In the genomic region with DNA sequence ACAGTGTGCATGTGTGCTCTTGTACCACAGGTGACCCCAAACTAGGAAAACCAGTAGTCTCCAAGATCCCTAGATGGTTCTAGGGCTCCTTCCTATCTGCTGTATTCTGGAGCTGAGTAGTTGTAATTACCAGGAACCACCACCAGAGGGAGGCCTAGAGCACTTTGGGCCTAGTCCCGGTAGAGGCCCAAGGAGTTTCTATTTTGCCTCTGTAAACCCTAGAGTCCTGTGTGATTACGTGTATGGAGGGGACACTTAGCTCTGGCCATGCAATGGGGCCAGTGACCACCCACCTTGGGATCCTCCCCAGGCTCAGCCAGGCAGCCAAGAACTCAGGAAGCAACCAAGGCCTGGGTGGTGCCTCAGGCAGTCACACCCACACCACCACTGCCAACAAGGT, we compare ENCODE assay signal across 8 mouse cellular contexts. TPM values are rescaled to one million over a fixed set of nuclear protein-coding genes. Genes with fewer than 3 reads are reported as not detected.
DNase-seq lines count a peak whose midpoint lies in the region; ATAC-seq and TF ChIP-seq lines count a peak whose summit lies in the region.

No protein-coding gene starts in this region.

- DNase-seq in hindbrain, embryonic 10.5 days (ENCODE audit: low spot score) = peak; percentile 80
- DNase-seq in cerebellum, adult 9-10 months = peak; percentile 86
- DNase-seq in hindbrain, postnatal 0 days (ENCODE audit: low spot score) = peak; percentile 87
- peak; percentile 86 for DNase-seq in limb, embryonic 10.5 days (ENCODE audit: low spot score)
- DNase-seq in spleen, adult 2 months (ENCODE audit: low read depth in 1 of 2, low spot score in 2 of 2) = peak; percentile 66 to 79

- H3K36me3 ChIP-seq in hindbrain, embryonic 10.5 days = peaks cover 42% of the 10 kb centered on the region
- H3K36me3 ChIP-seq in hindbrain, embryonic 12.5 days = no peaks in the 10 kb centered on the region
- H3K36me3 ChIP-seq in hindbrain, postnatal 0 days (ENCODE audit: insufficient read depth, low read length) = no peaks in the 10 kb centered on the region; the same call in 1 of the 2 replicates
- peaks cover 67% of the 10 kb centered on the region for H3K36me3 ChIP-seq in limb, embryonic 10.5 days
- H3K36me3 ChIP-seq in midbrain, embryonic 12.5 days = no peaks in the 10 kb centered on the region
- H3K36me3 ChIP-seq in spleen, adult 2 months (ENCODE audit: control insufficient read depth, insufficient read depth, low read length) = peaks cover 33% of the 10 kb centered on the region

- H3K27me3 ChIP-seq in hindbrain, embryonic 10.5 days (ENCODE audit: insufficient read depth, poor library complexity, severe bottlenecking) = peaks cover 19% of the 10 kb centered on the region
- H3K27me3 ChIP-seq in hindbrain, embryonic 12.5 days = peaks cover 30% of the 10 kb centered on the region
- 0 out of 2 replicates have a peak, but pooled peaks cover 3% of the 10 kb centered on the region for H3K27me3 ChIP-seq in hindbrain, postnatal 0 days (ENCODE audit: insufficient read depth, low read length)
- H3K27me3 ChIP-seq in limb, embryonic 10.5 days (ENCODE audit: low read depth, poor library complexity, severe bottlenecking) = 0 out of 2 replicates have a peak, but pooled peaks cover 3% of the 10 kb centered on the region
- H3K27me3 ChIP-seq in midbrain, embryonic 12.5 days = peaks cover 39% of the 10 kb centered on the region
- H3K27me3 ChIP-seq in spleen, adult 2 months (ENCODE audit: control insufficient read depth, insufficient read depth, low read length) = no peaks in the 10 kb centered on the region

- H3K4me3 ChIP-seq in hindbrain, embryonic 10.5 days = 0 out of 2 replicates have a peak overlapping the region, but pooled peaks have one; percentile 7
- no peak overlapping the region for H3K4me3 ChIP-seq in hindbrain, embryonic 12.5 days
- H3K4me3 ChIP-seq in hindbrain, postnatal 0 days (ENCODE audit: low read length) = no peak overlapping the region
- no peak overlapping the region for H3K4me3 ChIP-seq in limb, embryonic 10.5 days
- H3K4me3 ChIP-seq in midbrain, embryonic 12.5 days = no peak overlapping the region
- no peak overlapping the region for H3K4me3 ChIP-seq in spleen, adult 2 months (ENCODE audit: extremely low read depth, insufficient read depth, insufficient read length)

- no peak overlapping the region for H3K9ac ChIP-seq in hindbrain, embryonic 12.5 days
- no peak overlapping the region for H3K9ac ChIP-seq in hindbrain, postnatal 0 days (replicated peaks; ENCODE audit: low read length)
- no peak overlapping the region for H3K9ac ChIP-seq in midbrain, embryonic 12.5 days (replicated peaks)

- peak; percentile 93 for TF ChIP-seq CTCF in hindbrain, postnatal 0 days (IDR thresholded peaks at IDR 0.05; ENCODE audit: low read depth)
- TF ChIP-seq CTCF in spleen, adult 2 months (IDR thresholded peaks at IDR 0.05; ENCODE audit: extremely low read depth, insufficient read depth, insufficient read length, insufficient replicate concordance) = peak; percentile 66; the same call in 1 of the 2 replicates

- WGBS in hindbrain, embryonic 10.5 days = 12% methylated on average over 2 of the region's 2 CpGs
- 11% methylated on average over 2 of the region's 2 CpGs for WGBS in hindbrain, embryonic 12.5 days
- WGBS in hindbrain, postnatal 0 days = 5% methylated on average over 2 of the region's 2 CpGs
- WGBS in limb, embryonic 10.5 days = 12% methylated on average over 2 of the region's 2 CpGs
- WGBS in midbrain, embryonic 12.5 days = 8% methylated on average over 2 of the region's 2 CpGs
- WGBS in spleen, adult 2 months = 2% methylated on average over 2 of the region's 2 CpGs

- H3K9me3 ChIP-seq in hindbrain, embryonic 10.5 days = no peaks in the 10 kb centered on the region
- no peaks in the 10 kb centered on the region for H3K9me3 ChIP-seq in hindbrain, embryonic 12.5 days (replicated peaks)
- no peaks in the 10 kb centered on the region for H3K9me3 ChIP-seq in hindbrain, postnatal 0 days (ENCODE audit: low read length)
- H3K9me3 ChIP-seq in limb, embryonic 10.5 days (replicated peaks) = no peaks in the 10 kb centered on the region
- no peaks in the 10 kb centered on the region for H3K9me3 ChIP-seq in midbrain, embryonic 12.5 days

- H3K27ac ChIP-seq in hindbrain, embryonic 10.5 days = 0 out of 2 replicates have a peak overlapping the region, but pooled peaks have one; percentile 64
- no peak overlapping the region for H3K27ac ChIP-seq in hindbrain, embryonic 12.5 days
- H3K27ac ChIP-seq in hindbrain, postnatal 0 days = no peak overlapping the region
- H3K27ac ChIP-seq in limb, embryonic 10.5 days = 0 out of 2 replicates have a peak overlapping the region, but pooled peaks have one; percentile 4
- H3K27ac ChIP-seq in midbrain, embryonic 12.5 days (replicated peaks) = no peak overlapping the region
- H3K27ac ChIP-seq in spleen, adult 2 months (ENCODE audit: insufficient read depth, low read length) = no peak overlapping the region

- H3K4me1 ChIP-seq in hindbrain, embryonic 10.5 days (replicated peaks) = peaks cover 39% of the 10 kb centered on the region
- H3K4me1 ChIP-seq in hindbrain, embryonic 12.5 days = peaks cover 20% of the 10 kb centered on the region
- peaks cover 10% of the 10 kb centered on the region; the same call in 1 of the 2 replicates for H3K4me1 ChIP-seq in hindbrain, postnatal 0 days (ENCODE audit: insufficient read depth, low read length)
- peaks cover 37% of the 10 kb centered on the region for H3K4me1 ChIP-seq in limb, embryonic 10.5 days
- peaks cover 25% of the 10 kb centered on the region for H3K4me1 ChIP-seq in midbrain, embryonic 12.5 days
- peaks cover 12% of the 10 kb centered on the region; the same call in 1 of the 2 replicates for H3K4me1 ChIP-seq in spleen, adult 2 months (ENCODE audit: control insufficient read depth, insufficient read depth, insufficient read length)

- no peak for ATAC-seq in hindbrain, embryonic 12.5 days (ENCODE audit: low FRiP score)
- ATAC-seq in frontal cortex, adult (ENCODE audit: low TSS enrichment) = peak; percentile 36; the same call in 1 of the 2 replicates
- ATAC-seq in hindbrain, postnatal 0 days = peak; percentile 47; the same call in 1 of the 2 replicates
- ATAC-seq in midbrain, embryonic 12.5 days (ENCODE audit: low FRiP score, low read depth) = 0 out of 2 replicates have a peak, but pooled peaks have one; percentile 4

- TF ChIP-seq POLR2A in spleen, adult 2 months (IDR thresholded peaks at IDR 0.05; ENCODE audit: low read depth, low read length) = no peak

- no peak overlapping the region for H3K4me2 ChIP-seq in hindbrain, embryonic 12.5 days (replicated peaks)
- no peak overlapping the region for H3K4me2 ChIP-seq in hindbrain, postnatal 0 days (ENCODE audit: low read depth, low read length)
- no peak overlapping the region for H3K4me2 ChIP-seq in midbrain, embryonic 12.5 days (replicated peaks)

RNA-seq across cellular contexts. Expression of a gene that starts 3.7 kb away (rescaled TPM):
- 23.8 and 24.7 TPM in 2 replicates for polyA plus RNA-seq in hindbrain, embryonic 10.5 days (2016; fragmentation: Nextera tagmentation; extraction: Ambion mirVana)
- 15.5 and 17.4 TPM in 2 replicates for polyA plus RNA-seq in hindbrain, embryonic 12.5 days (2016; fragmentation: Nextera tagmentation; extraction: Ambion mirVana)
- 2.4 and 6.2 TPM in 2 replicates for total RNA-seq in hindbrain, postnatal 0 days (2014; rRNA removed)
- polyA plus RNA-seq in hindbrain, postnatal 0 days (2015; fragmentation: Nextera tagmentation; extraction: Ambion mirVana) = 4.4 and 5.5 TPM in 2 replicates
- 51.1 and 51.2 TPM in 2 replicates for polyA plus RNA-seq in limb, embryonic 10.5 days (2016; fragmentation: Nextera tagmentation; extraction: Ambion mirVana)
- polyA plus RNA-seq in midbrain, embryonic 12.5 days (2016; fragmentation: Nextera tagmentation; extraction: Ambion mirVana) = 8.2 and 9.3 TPM in 2 replicates
- polyA plus RNA-seq in spleen, adult 2 months (2012; rRNA removed) = 182 and 272 TPM in 2 replicates

RNA-seq across cellular contexts. Expression of a gene that starts 3.8 kb away (rescaled TPM):
- polyA plus RNA-seq in hindbrain, embryonic 10.5 days (2016; fragmentation: Nextera tagmentation; extraction: Ambion mirVana) = 0.29 and 0.38 TPM in 2 replicates
- 0.22 and 0.61 TPM in 2 replicates for polyA plus RNA-seq in hindbrain, embryonic 12.5 days (2016; fragmentation: Nextera tagmentation; extraction: Ambion mirVana)
- 0.72 TPM in 1 of 2 replicates, not detected in the other for total RNA-seq in hindbrain, postnatal 0 days (2014; rRNA removed)
- not detected in 2 replicates for polyA plus RNA-seq in hindbrain, postnatal 0 days (2015; fragmentation: Nextera tagmentation; extraction: Ambion mirVana)
- polyA plus RNA-seq in limb, embryonic 10.5 days (2016; fragmentation: Nextera tagmentation; extraction: Ambion mirVana) = 0.13 and 0.51 TPM in 2 replicates
- 0.10 TPM in 1 of 2 replicates, not detected in the other for polyA plus RNA-seq in midbrain, embryonic 12.5 days (2016; fragmentation: Nextera tagmentation; extraction: Ambion mirVana)
- 0.12 and 0.13 TPM in 2 replicates for polyA plus RNA-seq in spleen, adult 2 months (2012; rRNA removed)

RNA-seq across cellular contexts. Expression of a gene that starts 10.5 kb away (rescaled TPM):
- 29.5 and 33.9 TPM in 2 replicates for polyA plus RNA-seq in hindbrain, embryonic 10.5 days (2016; fragmentation: Nextera tagmentation; extraction: Ambion mirVana)
- 48.1 and 49.0 TPM in 2 replicates for polyA plus RNA-seq in hindbrain, embryonic 12.5 days (2016; fragmentation: Nextera tagmentation; extraction: Ambion mirVana)
- 300 and 339 TPM in 2 replicates for total RNA-seq in hindbrain, postnatal 0 days (2014; rRNA removed)
- polyA plus RNA-seq in hindbrain, postnatal 0 days (2015; fragmentation: Nextera tagmentation; extraction: Ambion mirVana) = 124 and 141 TPM in 2 replicates
- polyA plus RNA-seq in limb, embryonic 10.5 days (2016; fragmentation: Nextera tagmentation; extraction: Ambion mirVana) = 37.1 and 40.8 TPM in 2 replicates
- polyA plus RNA-seq in midbrain, embryonic 12.5 days (2016; fragmentation: Nextera tagmentation; extraction: Ambion mirVana) = 46.3 and 53.7 TPM in 2 replicates
- polyA plus RNA-seq in spleen, adult 2 months (2012; rRNA removed) = 13.1 and 23.5 TPM in 2 replicates

RNA-seq across cellular contexts. Expression of a gene that starts 23.3 kb away (rescaled TPM):
- polyA plus RNA-seq in hindbrain, embryonic 10.5 days (2016; fragmentation: Nextera tagmentation; extraction: Ambion mirVana) = 305 and 403 TPM in 2 replicates
- 569 and 595 TPM in 2 replicates for polyA plus RNA-seq in hindbrain, embryonic 12.5 days (2016; fragmentation: Nextera tagmentation; extraction: Ambion mirVana)
- total RNA-seq in hindbrain, postnatal 0 days (2014; rRNA removed) = 67.6 and 91.5 TPM in 2 replicates
- 141 and 144 TPM in 2 replicates for polyA plus RNA-seq in hindbrain, postnatal 0 days (2015; fragmentation: Nextera tagmentation; extraction: Ambion mirVana)
- polyA plus RNA-seq in limb, embryonic 10.5 days (2016; fragmentation: Nextera tagmentation; extraction: Ambion mirVana) = 292 and 458 TPM in 2 replicates
- 346 and 420 TPM in 2 replicates for polyA plus RNA-seq in midbrain, embryonic 12.5 days (2016; fragmentation: Nextera tagmentation; extraction: Ambion mirVana)
- 75.4 and 93.0 TPM in 2 replicates for polyA plus RNA-seq in spleen, adult 2 months (2012; rRNA removed)

RNA-seq across cellular contexts. Expression of a gene that starts 26.3 kb away (rescaled TPM):
- 51.1 and 60.7 TPM in 2 replicates for polyA plus RNA-seq in hindbrain, embryonic 10.5 days (2016; fragmentation: Nextera tagmentation; extraction: Ambion mirVana)
- polyA plus RNA-seq in hindbrain, embryonic 12.5 days (2016; fragmentation: Nextera tagmentation; extraction: Ambion mirVana) = 54.3 and 58.7 TPM in 2 replicates
- 40.0 and 47.1 TPM in 2 replicates for total RNA-seq in hindbrain, postnatal 0 days (2014; rRNA removed)
- polyA plus RNA-seq in hindbrain, postnatal 0 days (2015; fragmentation: Nextera tagmentation; extraction: Ambion mirVana) = 40.1 and 41.2 TPM in 2 replicates
- 49.9 and 56.5 TPM in 2 replicates for polyA plus RNA-seq in limb, embryonic 10.5 days (2016; fragmentation: Nextera tagmentation; extraction: Ambion mirVana)
- polyA plus RNA-seq in midbrain, embryonic 12.5 days (2016; fragmentation: Nextera tagmentation; extraction: Ambion mirVana) = 50.9 and 52.7 TPM in 2 replicates
- polyA plus RNA-seq in spleen, adult 2 months (2012; rRNA removed) = 70.2 and 89.3 TPM in 2 replicates

Comparison
In these comparisons a context has a peak if more than half of its experiments do, and no peak if none do; other contexts are left out.
1. H3K27ac ChIP-seq: peak in hindbrain, embryonic 10.5 days (single experiment) and limb, embryonic 10.5 days (single experiment); none in hindbrain, embryonic 12.5 days (single experiment), hindbrain, postnatal 0 days (single experiment), midbrain, embryonic 12.5 days (single experiment) and spleen, adult 2 months (single experiment).
2. Peak in every context shown above with its lines, with median percentiles within 50 percentile points of each other: DNase-seq.